Mouse (Mus musculus): ENCODE results near the gene Mrpl51. TPM values are rescaled to one million over a fixed set of nuclear protein-coding genes. Genes with fewer than 3 reads are reported as not detected.

The Mrpl51 gene
- polyA plus RNA-seq, 1 experiment from 2014 or later = 151 TPM

GRCm38 (mm10) chr6:125192841-125193240 is 1.2 kb downstream of the Mrpl51 start:
- DNase-seq (ENCODE audit: low spot score) = no peak
- WGBS = 23% methylated on average over 5 of the region's 5 CpGs
- TF ChIP-seq EP300 (IDR thresholded peaks at IDR 0.05) = no peak
- no peak for TF ChIP-seq CTCF (IDR thresholded peaks at IDR 0.05)
- Histone ChIP-seq H3K4me1 (ENCODE audit: insufficient read depth, low read depth, low read length) (peaks cover 6% of the 10 kb centered on the region; the same call in 1 of the 2 replicates), H3K9ac (replicated peaks; ENCODE audit: low read depth) (peak overlapping the region; percentile 64), H3K27ac (ENCODE audit: low read length) (peak overlapping the region; percentile 98), H3K9me3 (ENCODE audit: low read length) (no peaks in the 10 kb centered on the region), H3K36me3 (ENCODE audit: insufficient read depth, low read length) (no peaks in the 10 kb centered on the region), H3K4me3 (ENCODE audit: low read depth, low read length) (peak overlapping the region; percentile 84), H3K27me3 (replicated peaks; ENCODE audit: insufficient read depth, low read length) (no peaks in the 10 kb centered on the region), H3K4me2 (replicated peaks; ENCODE audit: low read depth, low read length) (peak overlapping the region; percentile 74)
- ATAC-seq = no peak

DNA sequence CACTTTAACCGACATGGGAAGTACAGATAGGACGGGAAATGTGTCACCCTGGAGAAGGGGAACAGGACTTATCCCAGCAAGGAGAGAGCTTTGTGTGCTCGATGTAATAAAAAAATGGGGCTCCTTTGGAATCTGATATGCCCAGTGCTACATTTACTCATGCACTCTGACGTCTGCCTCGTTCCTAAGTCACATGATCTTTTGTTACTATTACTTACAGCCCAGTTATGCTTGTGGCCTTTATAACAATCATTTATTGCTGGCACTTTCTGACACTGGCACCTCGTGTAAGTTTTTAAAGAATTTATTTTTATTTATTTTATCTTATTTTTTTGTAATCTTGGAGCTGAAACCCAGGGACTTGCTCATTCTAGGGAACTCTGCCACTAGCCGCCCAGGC is 1.8 kb downstream of the Mrpl51 start:
- Histone ChIP-seq H3K9ac (replicated peaks; ENCODE audit: low read depth) (no peak overlapping the region), H3K4me2 (replicated peaks; ENCODE audit: low read depth, low read length) (no peak overlapping the region), H3K9me3 (ENCODE audit: low read length) (no peaks in the 10 kb centered on the region), H3K36me3 (ENCODE audit: insufficient read depth, low read length) (no peaks in the 10 kb centered on the region), H3K27ac (ENCODE audit: low read length) (no peak overlapping the region), H3K4me1 (ENCODE audit: insufficient read depth, low read depth, low read length) (peaks cover 6% of the 10 kb centered on the region; the same call in 1 of the 2 replicates), H3K27me3 (replicated peaks; ENCODE audit: insufficient read depth, low read length) (no peaks in the 10 kb centered on the region), H3K4me3 (ENCODE audit: low read depth, low read length) (no peak overlapping the region)
- 40% methylated on average over 6 of the region's 7 CpGs for WGBS
- DNase-seq (ENCODE audit: low spot score) = no peak
- TF ChIP-seq CTCF (IDR thresholded peaks at IDR 0.05) = no peak
- no peak for TF ChIP-seq EP300 (IDR thresholded peaks at IDR 0.05)
- ATAC-seq = no peak

DNA sequence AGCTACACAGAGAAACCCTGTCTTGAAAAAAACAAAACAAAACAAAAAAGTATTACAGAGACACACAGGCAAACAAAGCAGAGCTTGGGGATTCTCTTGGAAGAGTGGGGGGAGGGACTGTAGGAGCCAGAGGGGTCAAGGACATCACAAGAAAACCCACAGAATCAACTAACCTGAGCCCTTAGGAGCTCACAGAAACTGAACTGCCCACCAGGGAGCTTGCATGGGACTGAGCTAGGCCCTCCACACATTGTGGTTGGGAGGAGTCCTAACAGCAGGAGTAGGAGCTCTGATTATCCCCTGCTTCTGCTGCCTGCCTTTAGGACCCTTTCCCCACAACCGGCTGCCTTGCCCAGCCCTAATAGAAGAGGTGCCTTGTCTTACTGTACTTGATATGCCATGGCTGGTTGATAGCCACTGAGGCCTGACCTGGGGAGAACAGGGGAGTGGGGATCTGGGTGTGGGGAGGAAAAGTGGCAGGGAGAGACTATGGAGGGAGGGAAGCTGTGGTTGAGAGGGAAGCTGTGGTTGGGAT is 4.0 kb downstream of the Mrpl51 start:
- Histone ChIP-seq H3K4me3 (ENCODE audit: low read depth, low read length) (no peak overlapping the region), H3K9me3 (ENCODE audit: low read length) (no peaks in the 10 kb centered on the region), H3K27me3 (replicated peaks; ENCODE audit: insufficient read depth, low read length) (no peaks in the 10 kb centered on the region), H3K9ac (replicated peaks; ENCODE audit: low read depth) (no peak overlapping the region), H3K4me1 (ENCODE audit: insufficient read depth, low read depth, low read length) (peaks cover 6% of the 10 kb centered on the region; the same call in 1 of the 2 replicates), H3K36me3 (ENCODE audit: insufficient read depth, low read length) (no peaks in the 10 kb centered on the region), H3K27ac (ENCODE audit: low read length) (no peak overlapping the region), H3K4me2 (replicated peaks; ENCODE audit: low read depth, low read length) (no peak overlapping the region)
- 50% methylated on average over 1 of the region's 1 CpGs for WGBS
- no peak for TF ChIP-seq CTCF (IDR thresholded peaks at IDR 0.05)
- TF ChIP-seq EP300 (IDR thresholded peaks at IDR 0.05) = no peak
- DNase-seq (ENCODE audit: low spot score) (no peak), ATAC-seq (no peak)

GRCm38 (mm10) chr6:125196301-125196700 is 4.7 kb downstream of the Mrpl51 start:
- Histone ChIP-seq H3K9ac (replicated peaks; ENCODE audit: low read depth) (no peak overlapping the region), H3K36me3 (ENCODE audit: insufficient read depth, low read length) (no peaks in the 10 kb centered on the region), H3K4me1 (ENCODE audit: insufficient read depth, low read depth, low read length) (peaks cover 6% of the 10 kb centered on the region; the same call in 1 of the 2 replicates), H3K4me2 (replicated peaks; ENCODE audit: low read depth, low read length) (no peak overlapping the region), H3K9me3 (ENCODE audit: low read length) (no peaks in the 10 kb centered on the region), H3K27ac (ENCODE audit: low read length) (no peak overlapping the region), H3K4me3 (ENCODE audit: low read depth, low read length) (no peak overlapping the region), H3K27me3 (replicated peaks; ENCODE audit: insufficient read depth, low read length) (no peaks in the 10 kb centered on the region)
- TF ChIP-seq CTCF (IDR thresholded peaks at IDR 0.05) = no peak
- no peak for TF ChIP-seq EP300 (IDR thresholded peaks at IDR 0.05)
- ATAC-seq (no peak), DNase-seq (ENCODE audit: low spot score) (no peak)
- 67% methylated on average over 3 of the region's 3 CpGs for WGBS

DNA sequence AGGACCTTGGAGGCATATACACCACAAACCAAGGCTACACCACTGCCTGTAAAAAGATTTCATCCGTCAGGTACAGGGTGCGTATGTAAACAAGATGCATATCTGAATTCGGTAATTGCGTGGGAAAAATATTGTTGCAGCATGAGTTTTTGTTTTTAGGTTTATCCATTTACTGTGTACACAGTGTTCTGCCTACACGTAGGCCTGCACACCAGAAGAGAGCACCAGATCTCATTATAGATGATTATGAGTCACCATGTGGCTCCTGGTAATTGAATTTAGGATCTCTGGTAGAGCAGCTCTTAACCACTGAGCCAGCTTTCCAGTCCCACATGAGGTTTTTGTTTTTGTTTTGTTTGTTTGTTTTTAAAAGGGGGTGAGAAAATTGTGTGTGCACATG is 5.6 kb downstream of the Mrpl51 start:
- Histone ChIP-seq H3K27ac (ENCODE audit: low read length) (no peak overlapping the region), H3K27me3 (replicated peaks; ENCODE audit: insufficient read depth, low read length) (no peaks in the 10 kb centered on the region), H3K36me3 (ENCODE audit: insufficient read depth, low read length) (no peaks in the 10 kb centered on the region), H3K9ac (replicated peaks; ENCODE audit: low read depth) (no peak overlapping the region), H3K9me3 (ENCODE audit: low read length) (no peaks in the 10 kb centered on the region), H3K4me3 (ENCODE audit: low read depth, low read length) (no peak overlapping the region), H3K4me1 (ENCODE audit: insufficient read depth, low read depth, low read length) (peaks cover 6% of the 10 kb centered on the region; the same call in 1 of the 2 replicates), H3K4me2 (replicated peaks; ENCODE audit: low read depth, low read length) (no peak overlapping the region)
- ATAC-seq (no peak), DNase-seq (ENCODE audit: low spot score) (no peak)
- TF ChIP-seq EP300 (IDR thresholded peaks at IDR 0.05) (no peak), CTCF (IDR thresholded peaks at IDR 0.05) (no peak)
- 84% methylated on average over 5 of the region's 5 CpGs for WGBS

DNA sequence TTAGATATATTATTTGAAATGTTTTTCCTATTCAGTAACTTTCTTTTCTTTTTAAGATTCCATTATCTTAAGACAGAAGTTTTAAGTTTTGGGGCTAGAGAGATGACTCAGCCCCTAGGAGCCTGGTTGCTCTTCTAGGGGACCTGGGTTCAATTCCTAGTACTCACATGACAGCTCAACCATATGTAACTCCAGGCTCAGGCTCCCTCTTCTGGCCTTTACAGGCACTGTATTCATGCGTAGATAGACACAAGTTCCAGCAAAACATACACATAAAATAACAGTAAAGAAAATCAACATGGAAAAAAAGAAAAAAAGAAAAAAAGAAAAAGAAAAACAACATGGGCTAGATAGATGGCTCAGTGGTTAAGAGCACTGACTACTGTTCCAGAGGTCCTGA is 18.8 kb downstream of the Mrpl51 start:
- Histone ChIP-seq H3K4me2 (replicated peaks; ENCODE audit: low read depth, low read length) (no peak overlapping the region), H3K27ac (ENCODE audit: low read length) (no peak overlapping the region), H3K4me3 (ENCODE audit: low read depth, low read length) (no peak overlapping the region), H3K4me1 (ENCODE audit: insufficient read depth, low read depth, low read length) (no peaks in the 10 kb centered on the region), H3K9me3 (ENCODE audit: low read length) (no peaks in the 10 kb centered on the region), H3K36me3 (ENCODE audit: insufficient read depth, low read length) (no peaks in the 10 kb centered on the region), H3K27me3 (replicated peaks; ENCODE audit: insufficient read depth, low read length) (no peaks in the 10 kb centered on the region), H3K9ac (replicated peaks; ENCODE audit: low read depth) (no peak overlapping the region)
- 90% methylated on average over 1 of the region's 1 CpGs for WGBS
- ATAC-seq (no peak), DNase-seq (ENCODE audit: low spot score) (no peak)
- no peak for TF ChIP-seq CTCF (IDR thresholded peaks at IDR 0.05)
- TF ChIP-seq EP300 (IDR thresholded peaks at IDR 0.05) = no peak

GRCm38 (mm10) chr6:125212621-125213020 is 21.0 kb downstream of the Mrpl51 start:
- no peak overlapping the region for H3K9ac ChIP-seq (replicated peaks; ENCODE audit: low read depth)
- no peaks in the 10 kb centered on the region for H3K4me1 ChIP-seq (ENCODE audit: insufficient read depth, low read depth, low read length)
- WGBS = 15% methylated on average over 2 of the region's 2 CpGs
- no peaks in the 10 kb centered on the region for H3K36me3 ChIP-seq (ENCODE audit: insufficient read depth, low read length)
- H3K9me3 ChIP-seq (ENCODE audit: low read length) = no peaks in the 10 kb centered on the region
- DNase-seq (ENCODE audit: low spot score) (no peak), ATAC-seq (no peak)
- no peak overlapping the region for H3K4me2 ChIP-seq (replicated peaks; ENCODE audit: low read depth, low read length)
- H3K4me3 ChIP-seq (ENCODE audit: low read depth, low read length) = no peak overlapping the region
- no peaks in the 10 kb centered on the region for H3K27me3 ChIP-seq (replicated peaks; ENCODE audit: insufficient read depth, low read length)
- no peak overlapping the region for H3K27ac ChIP-seq (ENCODE audit: low read length)
- no peak for TF ChIP-seq CTCF (IDR thresholded peaks at IDR 0.05)
